Mouse (Mus musculus) ES-E14 (cell line): ENCODE results near the gene Cacna1h.

Experiments used
- HCFC1 ChIP-seq: IDR thresholded peaks from 2 replicates; pipeline ENCODE4 v1.6.1; 2012; ENCODE audit warnings: low read length, inconsistent platforms, borderline replicate concordance; ENCODE audit not compliant: insufficient read depth
- MAFK ChIP-seq: IDR thresholded peaks from 2 replicates; pipeline ENCODE4 v1.6.1; 2014; ENCODE audit warnings: mild to moderate bottlenecking, low read depth, low read length, inconsistent platforms; ENCODE audit not compliant: insufficient read depth
- ZC3H11A ChIP-seq: IDR thresholded peaks from 2 replicates; pipeline ENCODE4 v1.6.1; 2012; ENCODE audit warnings: low read depth, mild to moderate bottlenecking, inconsistent platforms, low read length, borderline replicate concordance
- ZNF384 ChIP-seq: IDR thresholded peaks from 2 replicates; pipeline ENCODE4 v1.6.1; 2012; ENCODE audit warnings: low read depth, low read length, inconsistent platforms

GRCm38 (mm10) chr17:25432433-25433181 is 976 bp downstream of the Cacna1h start:
- TF ChIP-seq HCFC1 = no peak
- TF ChIP-seq MAFK = no peak
- TF ChIP-seq ZC3H11A = no peak
- no peak for TF ChIP-seq ZNF384
